Mouse (Mus musculus) macrophage (primary cell): ENCODE data around the gene Cacna1d. TPM values are rescaled to one million over a fixed set of nuclear protein-coding genes. Genes with fewer than 3 reads are reported as not detected.

Source experiments
- H3K27ac ChIP-seq: fragments of 350-480 bp; formaldehyde crosslinking; 2 replicates; pipeline ENCODE4 v1.9.0; 2021
- H3K36me3 ChIP-seq: fragments of 350-480 bp; formaldehyde crosslinking; 2 replicates; pipeline ENCODE4 v1.9.0; 2021; ENCODE audit errors: inconsistent target
- H3K4me3 ChIP-seq: fragments of 350-480 bp; formaldehyde crosslinking; 2 replicates; pipeline ENCODE4 v1.9.0; 2021; ENCODE audit errors: inconsistent target
- H3K79me2 ChIP-seq: fragments of 350-480 bp; formaldehyde crosslinking; 2 replicates; pipeline ENCODE4 v1.9.0; 2021; ENCODE audit errors: inconsistent target
- WGBS: methylation state at CpG from one replicate; pipeline ENCODE4 v1.1.7; 2026; ENCODE audit warnings: inconsistent platforms; ENCODE audit not compliant: missing documents; 5-methylcytosine and 5-hydroxymethylcytosine counted together
- polyA plus RNA-seq: library from polyadenylated mRNA; stranded (reverse); fragments of 250-400 nt; gene quantifications from 3 replicates; pipeline ENCODE4 v1.2.4, GENCODE M21; 2018; ENCODE audit warnings: inconsistent platforms

Gene Cacna1d
- polyA plus RNA-seq, 1 experiment from 2014 or later = 2.5 TPM

- 15% methylated on average over 5 of the region's 5 CpGs for WGBS
- Histone ChIP-seq H3K36me3 (no peaks in the 10 kb centered on the region), H3K27ac (peak overlapping the region; percentile 42), H3K4me3 (no peak overlapping the region), H3K79me2 (no peaks in the 10 kb centered on the region)
Observed at GRCm38 (mm10) chr14:30196235-30196634, 295.0 kb downstream of the Cacna1d start.

- Histone ChIP-seq H3K27ac (peak overlapping the region; percentile 51), H3K79me2 (no peaks in the 10 kb centered on the region), H3K4me3 (peak overlapping the region; percentile 1; the same call in 1 of the 2 replicates), H3K36me3 (no peaks in the 10 kb centered on the region)
- WGBS = 17% methylated on average over 5 of the region's 5 CpGs
Observed at GRCm38 (mm10) chr14:30190308-30190971, 300.8 kb downstream of the Cacna1d start.

- Histone ChIP-seq H3K79me2 (no peaks in the 10 kb centered on the region), H3K27ac (no peak overlapping the region), H3K4me3 (no peak overlapping the region), H3K36me3 (no peaks in the 10 kb centered on the region)
- WGBS = 87% methylated on average over 6 of the region's 6 CpGs
Observed at GRCm38 (mm10) chr14:30185616-30186274, 305.5 kb downstream of the Cacna1d start.

GRCm38 (mm10) chr14:30184445-30185152 is 306.7 kb downstream of the Cacna1d start:
- 98% methylated on average over 13 of the region's 13 CpGs for whole genome bisulfite sequencing
- H3K27ac ChIP-seq = no peak overlapping the region
- no peaks in the 10 kb centered on the region for H3K79me2 ChIP-seq
- H3K4me3 ChIP-seq = no peak overlapping the region
- H3K36me3 ChIP-seq = no peaks in the 10 kb centered on the region

GRCm38 (mm10) chr14:30184013-30184412 is 307.2 kb downstream of the Cacna1d start:
- 85% methylated on average over 5 of the region's 5 CpGs for WGBS
- H3K27ac ChIP-seq = no peak overlapping the region

GRCm38 (mm10) chr14:30182624-30183524 is 308.4 kb downstream of the Cacna1d start:
- H3K36me3 ChIP-seq = no peaks in the 10 kb centered on the region
- no peak overlapping the region for H3K27ac ChIP-seq
- no peak overlapping the region for H3K4me3 ChIP-seq
- 76% methylated on average over 18 of the region's 18 CpGs for WGBS
- H3K79me2 ChIP-seq = no peaks in the 10 kb centered on the region

More at GRCm38 (mm10) chr14:30184013-30184412, 307.2 kb downstream of the Cacna1d start:
- Histone ChIP-seq H3K4me3 (no peak overlapping the region), H3K79me2 (no peaks in the 10 kb centered on the region), H3K36me3 (no peaks in the 10 kb centered on the region)

- WGBS = 100% methylated on average over 4 of the region's 4 CpGs
- Histone ChIP-seq H3K27ac (no peak overlapping the region), H3K4me3 (no peak overlapping the region), H3K36me3 (no peaks in the 10 kb centered on the region), H3K79me2 (no peaks in the 10 kb centered on the region)
Observed at GRCm38 (mm10) chr14:30178306-30178705, 312.9 kb downstream of the Cacna1d start.

GRCm38 (mm10) chr14:30177850-30178249 is 313.4 kb downstream of the Cacna1d start:
- Histone ChIP-seq H3K79me2 (no peaks in the 10 kb centered on the region), H3K27ac (no peak overlapping the region), H3K4me3 (no peak overlapping the region), H3K36me3 (no peaks in the 10 kb centered on the region)
- WGBS = 52% methylated on average over 5 of the region's 5 CpGs

GRCm38 (mm10) chr14:30175362-30175761 is 315.9 kb downstream of the Cacna1d start:
- H3K27ac ChIP-seq = no peak overlapping the region
- WGBS = 67% methylated on average over 3 of the region's 3 CpGs
- H3K79me2 ChIP-seq = no peaks in the 10 kb centered on the region

GRCm38 (mm10) chr14:30172821-30173755 is 318.2 kb downstream of the Cacna1d start:
- WGBS = 61% methylated on average over 12 of the region's 12 CpGs
- Histone ChIP-seq H3K27ac (no peak overlapping the region), H3K36me3 (no peaks in the 10 kb centered on the region), H3K4me3 (no peak overlapping the region), H3K79me2 (no peaks in the 10 kb centered on the region)

More at GRCm38 (mm10) chr14:30175362-30175761, 315.9 kb downstream of the Cacna1d start:
- H3K4me3 ChIP-seq = no peak overlapping the region
- no peaks in the 10 kb centered on the region for H3K36me3 ChIP-seq

GRCm38 (mm10) chr14:30171593-30171992 is 319.7 kb downstream of the Cacna1d start:
- H3K79me2 ChIP-seq = no peaks in the 10 kb centered on the region
- H3K27ac ChIP-seq = no peak overlapping the region
- WGBS = 83% methylated on average over 6 of the region's 6 CpGs
- no peaks in the 10 kb centered on the region for H3K36me3 ChIP-seq
- no peak overlapping the region for H3K4me3 ChIP-seq

- Histone ChIP-seq H3K36me3 (no peaks in the 10 kb centered on the region), H3K27ac (no peak overlapping the region), H3K79me2 (no peaks in the 10 kb centered on the region), H3K4me3 (no peak overlapping the region)
- 87% methylated on average over 6 of the region's 6 CpGs for WGBS
Observed at GRCm38 (mm10) chr14:30171008-30171407, 320.2 kb downstream of the Cacna1d start.

GRCm38 (mm10) chr14:30169455-30169854 is 321.8 kb downstream of the Cacna1d start:
- no peaks in the 10 kb centered on the region for H3K79me2 ChIP-seq
- no peak overlapping the region for H3K27ac ChIP-seq
- 28% methylated on average over 5 of the region's 5 CpGs for WGBS
- no peak overlapping the region for H3K4me3 ChIP-seq
- H3K36me3 ChIP-seq = no peaks in the 10 kb centered on the region
